Mouse (Mus musculus) kidney, adult 9 months (tissue): ENCODE measurements around the gene Tekt5.

Source experiments
- DNase-seq: peaks from one replicate; pipeline ENCODE4 v3.0.0; 2022

Tekt5 gene

GRCm38 (mm10) chr16:10377286-10377685, 18.0 kb downstream of the Tekt5 start:
- no peak for DNase-seq

- DNase-seq = peak; percentile 26
These were observed 20.9 kb downstream of the Tekt5 start for GRCm38 (mm10) chr16:10374254-10375011.

- peak; percentile 16 for DNase-seq
These were observed 22.9 kb downstream of the Tekt5 start for GRCm38 (mm10) chr16:10372372-10372771.

GRCm38 (mm10) chr16:10369996-10370395, 25.3 kb downstream of the Tekt5 start:
- no peak for DNase-seq

- DNase-seq = no peak
These were observed 25.8 kb downstream of the Tekt5 start for GRCm38 (mm10) chr16:10369468-10369934.

GRCm38 (mm10) chr16:10366240-10367217, 28.8 kb downstream of the Tekt5 start:
- no peak for DNase-seq

- no peak for DNase-seq
These were observed 29.5 kb downstream of the Tekt5 start for GRCm38 (mm10) chr16:10365796-10366195.

GRCm38 (mm10) chr16:10363061-10363460, 32.2 kb downstream of the Tekt5 start:
- no peak for DNase-seq

GRCm38 (mm10) chr16:10359241-10359640, 36.0 kb downstream of the Tekt5 start:
- DNase-seq = no peak

- DNase-seq = peak; percentile 17
These were observed 37.0 kb downstream of the Tekt5 start for GRCm38 (mm10) chr16:10358010-10358934.

- DNase-seq = peak; percentile 13
These were observed 40.3 kb downstream of the Tekt5 start for GRCm38 (mm10) chr16:10355004-10355403.

- no peak for DNase-seq
These were observed 44.1 kb downstream of the Tekt5 start for GRCm38 (mm10) chr16:10351050-10351636.

GRCm38 (mm10) chr16:10349876-10350275, 45.4 kb downstream of the Tekt5 start:
- no peak for DNase-seq

- no peak for DNase-seq
These were observed 45.9 kb downstream of the Tekt5 start for GRCm38 (mm10) chr16:10349436-10349835.

GRCm38 (mm10) chr16:10347551-10347950, 47.7 kb downstream of the Tekt5 start:
- DNase-seq = no peak

- DNase-seq = no peak
These were observed 54.2 kb downstream of the Tekt5 start for GRCm38 (mm10) chr16:10341110-10341509.

GRCm38 (mm10) chr16:10339930-10340329, 55.4 kb downstream of the Tekt5 start:
- no peak for DNase-seq

GRCm38 (mm10) chr16:10338601-10339000, 56.7 kb downstream of the Tekt5 start:
- no peak for DNase-seq

- no peak for DNase-seq
These were observed 57.7 kb downstream of the Tekt5 start for GRCm38 (mm10) chr16:10337422-10338197.

- DNase-seq = no peak
These were observed 58.6 kb downstream of the Tekt5 start for GRCm38 (mm10) chr16:10336454-10337421.
